16 mouse cellular contexts compared by ENCODE assay signal in the genomic region with DNA sequence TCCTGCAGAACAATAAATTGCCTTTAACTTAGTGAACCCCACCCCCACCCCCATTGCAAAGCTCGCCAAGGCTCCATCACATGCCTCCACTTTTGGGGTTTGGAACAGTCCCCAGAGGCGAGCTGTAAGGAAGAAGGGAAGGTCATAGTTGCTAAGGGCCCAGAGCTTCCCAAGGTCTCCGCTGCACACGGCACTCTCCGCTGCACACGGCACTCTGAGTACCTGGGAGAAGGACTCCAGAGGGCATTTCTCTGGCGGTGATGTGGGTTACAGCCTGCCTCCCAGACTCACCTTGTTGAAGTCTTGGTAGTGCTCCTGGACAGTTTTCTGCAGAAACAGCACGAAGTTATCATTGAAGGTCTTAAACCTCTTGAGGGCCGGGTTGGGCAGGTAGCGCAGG. TPM values are rescaled to one million over a fixed set of nuclear protein-coding genes. Genes with fewer than 3 reads are reported as not detected.
"Had no signal": no experiment of that assay in that cellular context is flagged by ENCODE, and none has a peak within 500 bp of the region (broad histone marks: within the 10 kb centered on the region; RNA-seq: fewer than 3 reads in every experiment).

No protein-coding gene starts in this region.

- H3K9ac ChIP-seq: limb, embryonic 15.5 days; liver, embryonic 13.5 days; midbrain, embryonic 13.5 days; neural tube, embryonic 15.5 days had no signal

- DNase-seq: liver, embryonic 13.5 days; lung, adult 18-20 months; right cerebral cortex, adult 18-20 months; right cerebral cortex, postnatal 25 days; thymus, postnatal 36 days had no signal

- ATAC-seq: inflammation-experienced regulatory T-cells, adult 6 months; intestine, postnatal 0 days; midbrain, embryonic 13.5 days had no signal

- H3K27ac ChIP-seq: limb, embryonic 15.5 days; liver, embryonic 13.5 days; midbrain, embryonic 13.5 days; neural tube, embryonic 15.5 days had no signal

- H3K36me3 ChIP-seq: limb, embryonic 15.5 days; liver, embryonic 13.5 days; midbrain, embryonic 13.5 days; neural tube, embryonic 15.5 days had no signal

- H3K27me3 ChIP-seq: limb, embryonic 15.5 days; midbrain, embryonic 13.5 days; neural tube, embryonic 15.5 days had no signal

- H3K4me2 ChIP-seq: limb, embryonic 15.5 days; liver, embryonic 13.5 days; midbrain, embryonic 13.5 days; neural tube, embryonic 15.5 days had no signal

- H3K4me1 ChIP-seq: limb, embryonic 15.5 days; liver, embryonic 13.5 days; midbrain, embryonic 13.5 days; neural tube, embryonic 15.5 days had no signal

- H3K4me3 ChIP-seq: limb, embryonic 15.5 days; liver, embryonic 13.5 days; midbrain, embryonic 13.5 days; myocyte; neural tube, embryonic 15.5 days had no signal

- H3K9me3 ChIP-seq: limb, embryonic 15.5 days; liver, embryonic 13.5 days; midbrain, embryonic 13.5 days; neural tube, embryonic 15.5 days had no signal

RNA-seq across cellular contexts. Expression of gene Cyp1a2, which starts 2.1 kb away (rescaled TPM):
- polyA plus RNA-seq: inflammation-experienced regulatory T-cells, adult 6 months; intestine, postnatal 0 days; limb, embryonic 11.5 days; limb, embryonic 15.5 days; lung, embryonic 16.5 days; midbrain, embryonic 13.5 days; myocyte; neural tube, embryonic 11.5 days; neural tube, embryonic 15.5 days; small intestine, adult 2 months; stomach, embryonic 16.5 days had no signal

RNA-seq across cellular contexts. Expression of gene Cyp1a1, which starts 6.3 kb away (rescaled TPM):
- polyA plus RNA-seq: limb, embryonic 11.5 days; lung, embryonic 16.5 days; midbrain, embryonic 13.5 days; myocyte; neural tube, embryonic 11.5 days had no signal
